Mouse (Mus musculus): ENCODE results near the gene Cdc42se1. TPM values are rescaled to one million over a fixed set of nuclear protein-coding genes. Genes with fewer than 3 reads are reported as not detected.
A peak's percentile ranks its signal among the peaks of the same experiment; 100 is the strongest.
"Not testable (repeated sequence)": the region's sequence is repeated elsewhere in the genome, so short reads cannot be mapped to it uniquely, and the experiment has no call there.

Cdc42se1 gene
- polyA plus RNA-seq, 1 experiment from 2014 or later: 102 TPM

DNA sequence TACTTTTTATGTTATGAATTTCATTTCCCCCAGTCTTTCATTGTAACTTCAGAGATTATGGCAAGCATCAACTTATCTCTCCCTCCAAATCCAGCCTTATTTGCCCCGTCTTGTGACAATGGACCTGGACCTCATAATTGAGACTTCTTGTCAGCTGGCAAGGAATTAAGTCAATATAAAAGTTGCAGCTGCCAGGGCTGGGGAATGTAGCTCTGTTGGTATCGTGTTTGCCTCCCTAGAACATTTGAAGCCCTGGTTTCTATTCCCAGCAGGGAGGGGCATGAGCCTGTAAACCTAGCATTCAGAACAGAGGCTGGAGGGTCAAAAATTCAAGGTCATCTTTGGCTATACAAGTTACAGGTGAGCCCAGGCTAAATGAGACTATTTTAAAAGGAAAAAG, 32.8 kb upstream of the Cdc42se1 start:
- 84% methylated on average over 2 of the region's 2 CpGs for WGBS
- Histone ChIP-seq H3K9me3 (ENCODE audit: control insufficient read depth, low read length) (no peaks in the 10 kb centered on the region), H3K4me1 (replicated peaks; ENCODE audit: control insufficient read depth, insufficient read depth, low read length) (no peaks in the 10 kb centered on the region), H3K4me3 (ENCODE audit: low read depth, low read length) (no peak overlapping the region), H3K9ac (ENCODE audit: low read depth, low read length) (no peak overlapping the region), H3K4me2 (no peak overlapping the region), H3K36me3 (ENCODE audit: control insufficient read depth, insufficient read depth, low read length) (peaks cover 42% of the 10 kb centered on the region), H3K27me3 (replicated peaks; ENCODE audit: control insufficient read depth, insufficient read depth, low read length) (no peaks in the 10 kb centered on the region), H3K27ac (ENCODE audit: low read depth, low read length) (no peak overlapping the region)
- ATAC-seq (replicated peaks; ENCODE audit: low FRiP score): no peak
- DNase-seq (ENCODE audit: low spot score): no peak

DNA sequence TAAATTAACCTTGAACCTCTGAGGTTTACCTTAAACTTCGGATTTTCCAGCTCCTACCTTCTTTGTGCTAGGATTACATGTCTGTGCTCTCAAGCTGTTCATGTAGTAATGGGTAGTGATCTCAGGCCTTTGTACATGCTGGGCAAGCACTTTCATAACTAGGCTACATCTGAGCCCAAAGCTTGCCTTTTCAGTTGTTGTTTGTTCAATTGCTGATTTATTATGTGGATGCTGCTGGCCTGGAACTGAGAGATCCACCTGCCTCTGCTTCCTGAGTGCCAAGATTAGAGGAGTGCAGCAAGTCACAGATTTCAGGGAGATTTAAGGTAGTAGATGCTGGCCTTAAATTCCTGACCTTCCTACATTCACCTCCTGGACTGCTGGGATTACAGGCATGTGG, 29.4 kb upstream of the Cdc42se1 start:
- Histone ChIP-seq H3K36me3 (ENCODE audit: control insufficient read depth, insufficient read depth, low read length) (peaks cover 48% of the 10 kb centered on the region), H3K9ac (ENCODE audit: low read depth, low read length) (no peak overlapping the region), H3K9me3 (ENCODE audit: control insufficient read depth, low read length) (no peaks in the 10 kb centered on the region), H3K4me3 (ENCODE audit: low read depth, low read length) (no peak overlapping the region), H3K4me1 (replicated peaks; ENCODE audit: control insufficient read depth, insufficient read depth, low read length) (no peaks in the 10 kb centered on the region), H3K27me3 (replicated peaks; ENCODE audit: control insufficient read depth, insufficient read depth, low read length) (no peaks in the 10 kb centered on the region), H3K4me2 (no peak overlapping the region), H3K27ac (ENCODE audit: low read depth, low read length) (no peak overlapping the region)
- WGBS: 86% methylated on average over 1 of the region's 1 CpGs
- no peak for ATAC-seq (replicated peaks; ENCODE audit: low FRiP score)
- no peak for DNase-seq (ENCODE audit: low spot score)

DNA sequence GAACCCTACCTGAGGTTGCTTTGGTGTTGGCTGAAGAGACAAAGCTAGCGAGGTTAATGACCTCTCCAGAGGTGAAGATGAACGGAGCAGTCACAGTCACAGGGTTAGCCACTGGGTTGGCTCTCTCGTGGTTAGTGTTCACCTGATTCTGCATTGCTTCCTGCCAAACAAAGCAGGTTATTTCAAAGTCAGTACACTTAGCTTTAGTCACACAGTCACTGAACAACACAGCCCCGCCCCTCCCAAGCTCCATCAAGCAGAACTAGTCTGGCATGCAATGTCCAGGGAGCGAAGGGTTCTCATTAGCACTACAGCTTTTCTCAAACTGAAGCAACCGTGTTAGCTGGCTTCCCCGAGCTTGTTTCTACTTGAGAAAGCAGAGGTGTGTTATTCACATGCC, 28.4 kb upstream of the Cdc42se1 start:
- Histone ChIP-seq H3K36me3 (ENCODE audit: control insufficient read depth, insufficient read depth, low read length) (peaks cover 49% of the 10 kb centered on the region), H3K4me3 (ENCODE audit: low read depth, low read length) (no peak overlapping the region)

GRCm38 (mm10) chr3:95200562-95200961, 28.0 kb upstream of the Cdc42se1 start:
- Histone ChIP-seq H3K4me3 (ENCODE audit: low read depth, low read length) (no peak overlapping the region), H3K27ac (ENCODE audit: low read depth, low read length) (no peak overlapping the region), H3K4me2 (no peak overlapping the region), H3K4me1 (replicated peaks; ENCODE audit: control insufficient read depth, insufficient read depth, low read length) (no peaks in the 10 kb centered on the region), H3K9ac (ENCODE audit: low read depth, low read length) (no peak overlapping the region), H3K9me3 (ENCODE audit: control insufficient read depth, low read length) (no peaks in the 10 kb centered on the region), H3K36me3 (ENCODE audit: control insufficient read depth, insufficient read depth, low read length) (peaks cover 51% of the 10 kb centered on the region), H3K27me3 (replicated peaks; ENCODE audit: control insufficient read depth, insufficient read depth, low read length) (no peaks in the 10 kb centered on the region)
- no peak for DNase-seq (ENCODE audit: low spot score)
- ATAC-seq (replicated peaks; ENCODE audit: low FRiP score): no peak
- WGBS: 88% methylated on average over 2 of the region's 2 CpGs

More for the DNA sequence above, 28.4 kb upstream of the Cdc42se1 start:
- no peaks in the 10 kb centered on the region for H3K4me1 ChIP-seq (replicated peaks; ENCODE audit: control insufficient read depth, insufficient read depth, low read length)
- no peak overlapping the region for H3K9ac ChIP-seq (ENCODE audit: low read depth, low read length)
- WGBS: 86% methylated on average over 7 of the region's 7 CpGs
- no peaks in the 10 kb centered on the region for H3K9me3 ChIP-seq (ENCODE audit: control insufficient read depth, low read length)
- no peak overlapping the region for H3K27ac ChIP-seq (ENCODE audit: low read depth, low read length)
- no peak for ATAC-seq (replicated peaks; ENCODE audit: low FRiP score)
- DNase-seq (ENCODE audit: low spot score): no peak
- H3K27me3 ChIP-seq (replicated peaks; ENCODE audit: control insufficient read depth, insufficient read depth, low read length): no peaks in the 10 kb centered on the region
- no peak overlapping the region for H3K4me2 ChIP-seq

- 88% methylated on average over 6 of the region's 6 CpGs for WGBS
- Histone ChIP-seq H3K9me3 (ENCODE audit: control insufficient read depth, low read length) (no peaks in the 10 kb centered on the region), H3K4me2 (no peak overlapping the region), H3K27me3 (replicated peaks; ENCODE audit: control insufficient read depth, insufficient read depth, low read length) (no peaks in the 10 kb centered on the region), H3K9ac (ENCODE audit: low read depth, low read length) (no peak overlapping the region), H3K36me3 (ENCODE audit: control insufficient read depth, insufficient read depth, low read length) (peaks cover 50% of the 10 kb centered on the region), H3K4me1 (replicated peaks; ENCODE audit: control insufficient read depth, insufficient read depth, low read length) (no peaks in the 10 kb centered on the region), H3K4me3 (ENCODE audit: low read depth, low read length) (no peak overlapping the region), H3K27ac (ENCODE audit: low read depth, low read length) (no peak overlapping the region)
- DNase-seq (ENCODE audit: low spot score) (no peak), ATAC-seq (replicated peaks; ENCODE audit: low FRiP score) (no peak)
Observed at GRCm38 (mm10) chr3:95203880-95204279, 24.7 kb upstream of the Cdc42se1 start.

DNA sequence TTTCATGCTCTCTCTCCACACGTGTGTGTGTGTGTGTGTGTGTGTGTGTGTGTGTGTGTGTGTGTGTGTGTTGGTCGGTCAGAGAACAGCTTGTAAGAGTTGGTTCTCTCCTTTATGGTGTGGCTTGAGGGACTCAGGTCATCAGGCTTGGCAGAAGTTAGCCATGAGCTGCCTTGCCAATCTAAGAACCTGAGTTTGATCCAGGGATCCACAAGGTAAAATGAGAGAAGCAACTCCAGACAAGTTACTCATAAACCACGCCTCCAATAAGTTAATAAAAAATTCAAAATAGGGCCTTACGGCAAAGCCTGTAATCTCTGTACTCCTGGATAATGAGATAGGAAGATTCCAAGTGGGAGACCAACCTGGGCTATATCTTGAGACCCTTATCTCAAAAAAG, 20.2 kb upstream of the Cdc42se1 start:
- WGBS: 96% methylated on average over 4 of the region's 4 CpGs
- ATAC-seq (replicated peaks; ENCODE audit: low FRiP score): no peak

GRCm38 (mm10) chr3:95210585-95210984, 17.9 kb upstream of the Cdc42se1 start:
- H3K27me3 ChIP-seq (replicated peaks; ENCODE audit: control insufficient read depth, insufficient read depth, low read length): no peaks in the 10 kb centered on the region
- H3K9ac ChIP-seq (ENCODE audit: low read depth, low read length): no peak overlapping the region
- no peak overlapping the region for H3K4me2 ChIP-seq
- ATAC-seq (replicated peaks; ENCODE audit: low FRiP score): no peak
- peaks cover 16% of the 10 kb centered on the region for H3K36me3 ChIP-seq (ENCODE audit: control insufficient read depth, insufficient read depth, low read length)
- DNase-seq (ENCODE audit: low spot score): no peak
- no peak overlapping the region for H3K4me3 ChIP-seq (ENCODE audit: low read depth, low read length)
- H3K9me3 ChIP-seq (ENCODE audit: control insufficient read depth, low read length): no peaks in the 10 kb centered on the region
- H3K27ac ChIP-seq (ENCODE audit: low read depth, low read length): no peak overlapping the region
- H3K4me1 ChIP-seq (replicated peaks; ENCODE audit: control insufficient read depth, insufficient read depth, low read length): no peaks in the 10 kb centered on the region
- WGBS: 93% methylated on average over 2 of the region's 2 CpGs

More for the DNA sequence above, 20.2 kb upstream of the Cdc42se1 start:
- no peak for DNase-seq (ENCODE audit: low spot score)
- peaks cover 23% of the 10 kb centered on the region for H3K36me3 ChIP-seq (ENCODE audit: control insufficient read depth, insufficient read depth, low read length)
- no peaks in the 10 kb centered on the region for H3K9me3 ChIP-seq (ENCODE audit: control insufficient read depth, low read length)
- no peaks in the 10 kb centered on the region for H3K4me1 ChIP-seq (replicated peaks; ENCODE audit: control insufficient read depth, insufficient read depth, low read length)
- H3K27me3 ChIP-seq (replicated peaks; ENCODE audit: control insufficient read depth, insufficient read depth, low read length): no peaks in the 10 kb centered on the region
- H3K9ac ChIP-seq (ENCODE audit: low read depth, low read length): no peak overlapping the region
- H3K27ac ChIP-seq (ENCODE audit: low read depth, low read length): no peak overlapping the region
- H3K4me3 ChIP-seq (ENCODE audit: low read depth, low read length): no peak overlapping the region
- H3K4me2 ChIP-seq: no peak overlapping the region

DNA sequence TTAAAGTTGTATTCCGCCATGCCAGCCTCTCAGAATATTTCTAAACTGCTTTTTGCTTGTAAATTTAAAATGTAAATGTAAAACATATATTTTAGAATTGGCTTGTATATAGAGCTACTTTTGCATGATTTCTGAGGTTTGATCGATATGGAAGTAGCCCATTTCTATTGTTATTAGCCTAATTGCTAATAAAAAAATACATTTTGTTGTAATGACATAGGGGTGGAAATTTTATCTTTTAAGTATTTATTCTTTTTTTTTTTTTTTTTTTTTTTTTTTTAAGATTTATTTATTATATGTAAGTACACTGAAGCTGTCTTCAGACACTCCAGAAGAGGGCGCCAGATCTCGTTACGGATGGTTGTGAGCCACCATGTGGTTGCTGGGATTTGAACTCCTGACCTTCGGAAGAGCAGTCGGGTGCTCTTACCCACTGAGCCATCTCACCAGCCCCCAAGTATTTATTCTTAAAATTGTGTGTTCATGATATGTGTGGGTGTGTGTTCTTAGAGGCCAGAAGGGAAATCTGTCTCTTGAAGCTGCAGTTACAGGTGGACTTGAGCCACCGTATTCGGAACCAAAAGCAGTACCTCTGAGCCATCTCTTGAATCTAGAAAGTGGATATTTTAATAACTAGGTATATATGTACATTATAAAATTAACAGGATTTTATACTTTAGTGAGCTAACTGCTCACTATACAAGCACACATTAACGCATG, 15.5 kb upstream of the Cdc42se1 start:
- ATAC-seq (replicated peaks; ENCODE audit: low FRiP score); H3K9me3 ChIP-seq (ENCODE audit: control insufficient read depth, low read length); H3K4me3 ChIP-seq (ENCODE audit: low read depth, low read length); H3K36me3 ChIP-seq (ENCODE audit: control insufficient read depth, insufficient read depth, low read length); H3K9ac ChIP-seq (ENCODE audit: low read depth, low read length); H3K27ac ChIP-seq (ENCODE audit: low read depth, low read length); H3K27me3 ChIP-seq (replicated peaks; ENCODE audit: control insufficient read depth, insufficient read depth, low read length); H3K4me1 ChIP-seq (replicated peaks; ENCODE audit: control insufficient read depth, insufficient read depth, low read length); H3K4me2 ChIP-seq; DNase-seq (ENCODE audit: low spot score): not testable (repeated sequence)
- WGBS: 92% methylated on average over 7 of the region's 10 CpGs

GRCm38 (mm10) chr3:95213609-95213975, 14.9 kb upstream of the Cdc42se1 start:
- no peak overlapping the region for H3K9ac ChIP-seq (ENCODE audit: low read depth, low read length)
- peaks cover 6% of the 10 kb centered on the region for H3K4me1 ChIP-seq (replicated peaks; ENCODE audit: control insufficient read depth, insufficient read depth, low read length)
- no peak overlapping the region for H3K4me2 ChIP-seq
- ATAC-seq (replicated peaks; ENCODE audit: low FRiP score) (no peak), DNase-seq (ENCODE audit: low spot score) (no peak)
- peaks cover 5% of the 10 kb centered on the region; the same call in 1 of the 2 replicates for H3K36me3 ChIP-seq (ENCODE audit: control insufficient read depth, insufficient read depth, low read length)
- 97% methylated on average over 1 of the region's 1 CpGs for WGBS
- H3K27ac ChIP-seq (ENCODE audit: low read depth, low read length): peak overlapping the region; percentile 4; the same call in 1 of the 2 replicates
- H3K9me3 ChIP-seq (ENCODE audit: control insufficient read depth, low read length): no peaks in the 10 kb centered on the region
- no peak overlapping the region for H3K4me3 ChIP-seq (ENCODE audit: low read depth, low read length)
- no peaks in the 10 kb centered on the region for H3K27me3 ChIP-seq (replicated peaks; ENCODE audit: control insufficient read depth, insufficient read depth, low read length)
